Mouse (Mus musculus) cerebellum, postnatal 14 days (tissue): ENCODE data around the gene En1.

Source experiments
- DNase-seq, 2 experiments: peaks; one replicate each; pipeline ENCODE4 v3.0.0; 2021; ENCODE audit warnings: mixed read lengths in 2 of 2

En1 gene

DNA sequence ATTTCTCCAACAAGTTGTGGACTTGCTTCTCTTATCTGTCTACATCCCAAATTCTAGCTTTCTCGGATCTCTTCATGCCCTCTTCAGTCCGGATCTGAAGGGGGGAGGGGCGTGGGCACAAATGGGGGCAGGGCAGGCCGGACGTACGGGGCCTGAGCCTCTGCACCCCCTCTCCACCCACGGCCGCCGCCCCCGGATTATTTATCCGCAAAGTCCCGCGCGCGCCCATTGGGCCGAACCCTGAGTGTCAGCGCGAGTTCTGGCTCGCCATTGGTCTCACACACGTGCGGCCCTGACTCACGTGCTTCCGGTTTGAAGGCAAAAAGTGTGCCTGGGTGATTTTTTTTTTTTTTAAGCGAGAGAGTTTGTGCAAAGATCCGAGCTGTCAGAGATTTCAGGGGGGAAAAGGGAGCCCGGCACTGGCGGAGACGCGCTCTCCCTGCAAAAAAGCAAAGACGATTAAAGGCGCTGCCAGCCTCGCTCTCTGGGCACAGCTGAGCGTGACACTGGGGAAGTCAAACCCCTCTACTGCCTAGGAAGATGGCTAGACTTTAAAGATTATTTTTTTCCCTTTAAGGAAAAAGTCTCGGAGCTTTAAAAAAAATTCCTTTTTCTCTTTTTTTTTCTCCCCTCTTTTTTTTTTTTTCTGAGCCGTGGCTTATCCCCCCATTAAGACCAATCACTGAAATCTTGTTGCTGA lies at the start of gene En1:
TSS of gene En1 (plus strand) at position 388 of the 700 bp plus-strand sequence.
- peak; percentile 85 to 87 for DNase-seq

DNA sequence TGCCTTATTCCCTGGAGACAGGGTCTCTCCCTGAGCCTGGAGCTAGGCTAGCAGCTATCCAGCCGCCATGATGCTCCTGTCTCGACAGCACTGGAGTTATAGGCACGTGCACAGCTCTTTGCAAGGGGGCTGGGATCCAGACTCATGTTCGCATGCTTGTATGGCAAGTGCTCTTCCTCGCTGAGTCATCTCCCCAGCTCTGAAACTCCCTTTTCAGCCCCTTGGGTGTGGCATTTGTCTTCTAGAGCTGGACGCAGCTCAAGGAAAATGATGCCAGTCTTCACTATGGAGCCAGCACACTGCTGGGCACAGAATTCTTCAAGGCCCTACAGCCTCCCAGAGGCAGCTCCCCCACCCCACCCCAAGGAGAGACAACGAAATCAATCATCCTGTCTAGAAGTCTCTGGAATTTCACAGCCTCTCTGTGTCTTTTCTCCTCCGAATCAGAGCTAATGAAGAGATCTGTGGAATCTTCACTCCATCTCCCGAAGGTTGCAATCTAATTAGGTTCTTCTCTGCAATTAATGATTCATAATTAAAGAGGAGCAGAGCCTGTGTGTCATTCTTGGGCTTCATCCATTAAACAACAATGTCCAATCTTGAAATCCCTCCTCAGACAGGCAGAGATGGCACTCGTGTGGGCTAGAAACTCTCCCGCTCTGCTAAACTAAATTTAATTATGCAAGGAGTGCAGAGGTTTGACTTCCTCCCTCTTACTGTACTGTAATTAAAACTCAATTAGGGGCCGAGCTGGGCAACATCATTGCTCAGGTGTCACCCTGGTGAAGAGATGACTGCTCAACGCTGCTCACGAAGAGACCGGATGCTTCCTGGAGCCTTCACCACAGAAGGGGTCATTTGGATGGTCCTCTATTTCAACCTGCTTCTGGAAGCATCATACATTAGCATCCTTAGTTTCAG lies 45.0 kb upstream of the En1 start:
- no peak for DNase-seq

DNA sequence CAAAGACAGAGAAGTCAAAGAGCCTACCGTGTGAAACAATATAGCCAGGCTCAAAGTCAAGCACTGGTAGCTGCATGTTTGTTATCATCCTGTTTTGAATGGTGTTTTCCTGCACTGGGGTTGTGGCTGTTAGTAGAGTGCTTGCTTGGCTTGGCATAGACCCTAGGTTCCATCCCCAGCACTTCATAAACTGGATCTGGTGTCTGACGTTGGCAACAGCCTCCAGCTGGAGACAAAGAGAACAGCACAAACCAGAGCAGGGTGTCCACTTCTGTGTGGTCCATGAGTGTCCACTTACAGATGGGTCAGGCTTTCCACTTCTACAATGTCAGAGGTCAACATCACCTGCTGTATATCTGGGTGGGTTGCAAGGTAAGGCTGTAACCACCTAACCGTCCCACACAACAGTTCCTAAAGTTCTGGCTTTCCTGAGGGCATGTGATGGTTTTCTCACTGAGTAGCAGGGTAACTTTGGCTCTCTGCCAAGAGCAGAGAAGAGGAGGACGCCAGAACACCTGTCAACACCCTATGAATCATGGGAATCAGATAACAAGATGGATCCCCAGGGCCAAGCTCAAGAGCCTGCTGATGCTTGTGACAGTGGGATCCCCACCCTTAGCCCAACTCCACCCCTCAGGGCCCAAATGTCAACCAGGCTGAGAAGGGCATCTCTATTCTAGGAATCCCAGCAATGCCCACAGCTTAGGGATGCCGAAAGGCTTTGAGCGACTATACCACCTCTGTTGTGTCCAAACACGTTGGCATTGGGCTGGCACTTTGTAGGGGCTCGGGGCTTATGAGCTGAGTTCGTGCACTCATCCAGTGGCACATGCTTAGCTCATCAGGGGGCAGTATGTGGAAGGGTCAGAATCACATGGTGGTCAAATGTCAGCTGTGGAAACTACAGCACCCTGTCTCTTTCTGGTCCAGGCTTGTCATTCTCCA lies 43.6 kb upstream of the En1 start:
- DNase-seq: no peak

DNA sequence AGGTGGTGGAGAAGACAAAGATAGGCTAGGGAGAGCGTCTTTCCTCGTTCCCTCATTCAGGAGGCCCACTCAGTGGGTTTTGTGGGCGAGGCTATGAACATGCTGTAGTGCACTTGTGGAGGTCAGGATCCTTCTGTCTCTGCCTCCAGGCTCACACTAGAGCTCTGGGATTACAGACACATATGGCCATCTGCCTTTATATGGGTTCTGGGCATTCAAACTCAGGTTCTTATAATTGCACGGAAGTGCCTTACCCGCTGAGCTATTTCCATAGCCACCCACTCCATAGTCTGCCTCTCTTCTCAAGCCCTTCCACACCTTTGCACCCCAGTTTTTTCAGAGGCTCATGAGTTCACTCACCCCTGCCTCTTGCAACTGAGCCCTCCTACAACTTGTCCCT lies 42.3 kb upstream of the En1 start:
- no peak for DNase-seq

DNA sequence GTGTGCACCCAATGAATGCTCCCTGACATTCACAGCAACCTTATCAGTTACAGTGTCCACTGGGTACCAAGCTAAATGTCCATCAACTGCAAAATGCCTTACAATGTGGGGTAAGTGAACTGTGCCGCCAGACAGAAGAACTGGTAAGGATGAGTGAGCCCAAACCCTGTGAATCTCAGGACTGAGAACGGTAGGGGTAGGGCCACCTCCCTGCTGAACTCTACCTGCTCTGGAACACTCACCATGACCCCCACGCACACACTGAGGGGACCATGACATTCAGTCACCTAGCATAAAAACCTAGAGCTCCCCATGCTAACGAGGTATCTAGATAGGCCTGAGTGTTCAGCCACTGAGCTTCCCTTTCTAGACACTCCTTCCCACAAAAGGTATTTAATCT lies 20.9 kb upstream of the En1 start:
- DNase-seq: no peak

DNA sequence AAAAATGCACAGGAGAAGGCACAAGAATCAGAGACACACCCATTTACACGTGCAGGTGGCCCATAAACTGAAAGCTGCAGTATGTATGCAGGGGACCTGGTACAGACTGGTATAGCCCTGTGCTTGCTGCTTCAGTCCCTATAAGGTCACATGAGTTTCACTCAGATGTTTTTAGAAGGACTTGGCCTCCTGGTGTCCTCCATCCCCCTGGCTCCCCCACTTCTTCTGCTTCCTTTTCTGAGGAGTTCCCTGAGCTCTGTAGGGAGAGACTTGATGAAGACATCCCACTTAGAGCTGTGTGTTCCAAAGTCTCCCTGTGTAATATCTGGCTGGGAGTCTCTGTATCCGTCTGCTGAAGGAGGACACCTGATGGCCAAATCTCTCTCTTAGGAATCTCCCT lies 16.7 kb upstream of the En1 start:
- DNase-seq: no peak

DNA sequence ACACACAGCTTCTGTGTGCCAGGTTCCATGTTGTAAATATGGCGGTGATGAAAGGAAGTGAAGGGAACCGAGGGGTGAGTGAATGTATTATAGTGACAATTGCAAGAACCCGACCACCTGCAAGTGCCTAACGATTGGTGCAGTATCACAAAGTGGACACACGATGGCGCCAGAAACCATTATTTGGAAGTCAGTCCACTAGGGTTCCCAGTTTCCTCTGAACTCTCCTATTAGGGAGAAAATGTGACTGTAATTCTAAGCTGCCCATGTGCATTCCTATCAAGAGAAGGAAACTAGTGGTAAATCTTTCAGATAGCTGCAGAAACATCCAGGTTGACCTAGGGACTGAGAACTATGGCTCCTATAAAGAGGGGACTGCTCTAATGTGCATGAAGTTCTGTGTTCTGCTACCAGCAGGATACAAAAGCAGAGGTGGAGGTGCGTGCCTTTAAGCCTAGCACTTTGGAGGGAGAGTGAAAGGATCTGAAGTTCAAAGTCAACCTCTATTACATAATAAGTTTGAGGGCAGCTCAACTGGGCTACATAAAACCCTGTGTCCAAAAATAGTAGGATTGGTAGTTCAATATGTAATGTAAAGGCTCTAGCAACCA lies 15.6 kb upstream of the En1 start:
- DNase-seq: peak; percentile 86 to 90

DNA sequence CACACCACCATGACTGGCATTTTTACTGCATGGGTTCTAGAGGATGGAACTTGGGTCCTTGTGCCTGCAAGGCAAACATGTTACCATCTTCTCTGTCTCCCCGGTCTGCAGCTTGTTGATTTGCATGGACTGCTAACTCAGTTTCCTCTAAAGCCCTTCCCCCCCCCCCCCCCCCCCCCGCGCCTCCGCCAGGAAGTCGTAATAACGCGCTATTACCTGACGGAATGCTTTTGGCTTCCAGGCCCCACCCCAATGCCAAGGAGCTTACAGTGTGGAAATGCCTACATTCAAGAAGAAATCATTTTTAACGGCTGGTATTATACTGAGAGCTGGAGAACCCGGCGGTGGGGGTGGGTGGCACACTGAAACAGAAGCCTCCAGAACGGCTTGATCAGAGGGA lies 14.8 kb upstream of the En1 start:
- DNase-seq: no peak

DNA sequence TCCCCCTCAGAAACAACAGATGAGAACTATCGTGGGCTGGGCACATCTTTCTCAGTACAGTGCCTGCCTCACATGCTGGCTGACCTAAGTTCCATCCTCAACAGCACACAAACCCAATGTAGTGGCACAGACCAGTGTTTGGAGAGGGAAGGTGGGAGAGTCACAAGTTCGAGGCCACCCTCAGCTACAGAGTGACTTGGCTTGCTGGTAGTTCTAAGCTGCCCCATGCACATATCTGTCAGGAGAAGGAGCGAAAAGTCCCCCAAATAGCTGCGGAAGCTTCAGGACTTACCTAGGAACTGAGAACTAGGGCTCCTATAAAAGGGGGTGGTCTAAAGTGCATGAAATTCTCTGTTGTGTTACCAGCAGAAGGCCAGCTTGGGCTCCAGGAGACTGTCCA lies 14.3 kb upstream of the En1 start:
- DNase-seq: no peak

DNA sequence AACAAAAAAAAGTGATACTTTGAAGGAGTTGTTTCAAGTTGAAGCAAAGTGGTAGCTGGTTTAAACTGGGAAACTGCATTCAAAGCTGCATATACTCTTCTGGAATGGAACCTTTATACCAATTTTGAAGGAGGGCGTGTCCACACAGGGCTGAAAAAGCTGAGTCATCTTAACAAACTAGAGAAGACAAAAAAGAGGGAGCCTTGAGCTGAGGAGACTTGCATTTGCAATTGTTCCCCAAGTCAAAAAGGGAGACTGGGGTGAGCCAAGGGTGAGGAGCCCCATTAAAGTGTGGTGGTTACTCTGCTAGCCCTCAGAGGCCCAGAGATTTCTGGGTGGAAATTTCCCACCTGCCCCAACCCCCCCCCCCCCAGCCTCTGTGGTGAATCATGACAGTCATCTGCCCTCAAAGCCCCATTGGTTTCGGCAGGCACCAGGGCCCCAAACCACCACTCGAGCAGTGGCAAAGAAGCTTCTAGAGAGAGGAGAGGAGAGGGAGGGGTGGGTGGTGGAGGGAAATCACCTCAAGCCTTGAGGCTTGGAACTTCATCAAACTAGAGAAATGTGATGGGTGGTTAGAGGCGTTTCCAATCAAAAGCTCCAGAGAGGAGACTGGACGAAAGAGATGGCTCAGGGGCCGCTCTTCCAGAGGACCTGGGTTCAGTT lies 13.7 kb upstream of the En1 start:
- DNase-seq: no peak

DNA sequence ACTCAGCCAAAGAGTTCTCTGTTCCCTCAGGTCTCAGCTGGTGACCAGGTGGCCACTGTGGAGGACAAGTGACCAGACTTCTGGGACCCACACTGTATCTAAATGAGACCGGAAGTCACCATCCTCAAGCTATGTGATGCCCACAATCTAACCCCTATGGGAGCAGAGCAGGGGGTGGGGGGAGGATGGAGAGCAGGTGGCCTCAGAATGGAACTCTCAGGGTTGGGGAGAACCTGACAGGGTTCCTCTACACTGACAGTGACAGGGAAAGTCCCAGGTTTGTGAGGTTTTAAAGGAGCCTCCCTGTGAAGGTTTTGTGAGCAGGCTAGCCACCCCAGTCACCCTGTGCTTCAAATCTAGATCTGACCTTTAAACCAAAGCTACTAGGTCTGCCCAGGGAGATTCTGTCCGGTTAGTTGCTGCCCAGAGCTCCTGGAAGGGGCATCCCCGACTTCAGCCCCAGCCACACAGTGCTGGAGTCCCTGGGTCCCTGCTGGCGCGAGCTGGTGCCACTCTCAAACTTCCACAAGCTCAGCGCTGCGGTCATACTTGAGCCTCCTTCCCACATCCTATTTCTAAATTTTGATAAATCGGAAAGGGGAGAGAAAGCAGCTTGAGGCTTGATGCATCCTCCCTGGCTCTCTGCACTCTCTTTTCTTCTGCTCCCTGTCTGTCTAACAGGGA lies 8.8 kb upstream of the En1 start:
- DNase-seq: peak in 1 of 2 experiments; percentile 0

DNA sequence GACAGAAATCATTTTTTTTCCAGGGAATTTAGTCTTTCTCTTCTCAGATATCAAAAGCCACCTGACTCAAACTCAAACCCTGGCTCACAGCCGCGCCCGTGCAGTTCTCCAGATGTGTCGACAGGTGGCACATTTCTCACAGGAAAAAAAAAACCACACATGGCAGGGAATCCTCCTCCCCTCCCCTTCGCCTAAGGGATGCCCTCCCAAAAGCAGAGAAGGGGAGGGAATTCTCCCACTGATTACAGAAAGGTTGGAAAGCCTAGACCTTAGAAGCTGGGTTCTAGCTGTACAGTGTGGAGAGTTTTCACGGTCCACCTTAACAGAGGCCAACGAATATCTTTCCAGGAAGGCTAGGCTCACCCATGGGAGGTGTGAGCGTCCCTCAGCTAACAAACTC lies 7.6 kb upstream of the En1 start:
- DNase-seq: peak; percentile 63 to 75

DNA sequence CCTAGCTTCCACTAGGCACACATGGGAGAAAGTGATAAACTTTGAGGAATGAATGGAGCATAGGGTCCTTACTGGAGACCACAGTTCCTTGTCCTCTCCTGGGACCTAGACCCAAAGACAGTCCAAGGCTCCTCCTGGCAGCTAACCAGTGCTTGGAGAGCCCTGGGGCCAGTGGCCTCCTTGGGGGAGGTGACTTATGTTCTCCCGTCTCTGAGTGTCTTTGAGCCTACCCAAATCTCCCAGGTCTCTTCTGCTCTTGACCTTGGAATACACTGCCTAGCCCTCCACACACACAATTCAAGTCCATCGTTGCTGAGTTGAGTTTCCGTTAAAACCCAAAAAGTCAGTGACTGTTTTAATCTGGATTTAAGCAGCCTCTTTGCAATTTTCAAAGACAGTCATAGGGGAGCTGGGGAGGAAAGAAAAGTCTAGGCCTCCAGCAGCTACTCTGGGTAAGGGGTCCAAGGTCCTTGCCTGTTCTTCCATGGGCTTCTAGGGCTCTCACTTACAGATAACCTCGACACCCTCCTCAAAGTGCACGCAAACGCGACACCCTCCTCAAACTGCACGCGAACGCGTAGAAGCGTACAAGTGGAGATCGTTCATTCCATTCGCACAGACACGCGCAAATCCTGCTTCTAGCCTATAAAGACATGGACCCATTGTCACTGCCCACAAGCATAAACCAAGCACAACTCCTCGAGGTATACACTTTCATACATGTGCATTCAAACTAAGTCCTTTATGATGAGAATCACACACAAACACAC lies 6.6 kb upstream of the En1 start:
- DNase-seq: no peak

DNA sequence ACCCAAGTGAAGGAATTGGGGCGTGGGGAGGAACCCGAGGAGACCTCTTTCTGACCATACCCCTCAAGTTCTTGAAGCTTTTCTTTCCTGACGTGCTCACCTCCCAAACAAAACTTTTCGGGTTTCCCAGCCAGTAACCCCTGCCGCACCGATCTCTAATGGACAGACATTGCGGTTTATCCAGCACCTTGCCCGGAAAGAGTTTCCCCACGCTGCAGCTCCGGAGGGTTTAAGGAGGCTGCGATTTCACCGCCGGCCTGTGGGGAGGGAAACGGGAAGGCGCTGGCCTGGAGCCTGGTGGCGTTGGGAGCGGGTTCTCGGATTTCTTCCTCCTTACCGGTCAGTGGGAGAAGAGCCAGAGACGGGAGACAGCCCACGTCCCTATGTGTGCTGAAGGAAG lies 5.9 kb upstream of the En1 start:
- peak; percentile 44 to 70 for DNase-seq

DNA sequence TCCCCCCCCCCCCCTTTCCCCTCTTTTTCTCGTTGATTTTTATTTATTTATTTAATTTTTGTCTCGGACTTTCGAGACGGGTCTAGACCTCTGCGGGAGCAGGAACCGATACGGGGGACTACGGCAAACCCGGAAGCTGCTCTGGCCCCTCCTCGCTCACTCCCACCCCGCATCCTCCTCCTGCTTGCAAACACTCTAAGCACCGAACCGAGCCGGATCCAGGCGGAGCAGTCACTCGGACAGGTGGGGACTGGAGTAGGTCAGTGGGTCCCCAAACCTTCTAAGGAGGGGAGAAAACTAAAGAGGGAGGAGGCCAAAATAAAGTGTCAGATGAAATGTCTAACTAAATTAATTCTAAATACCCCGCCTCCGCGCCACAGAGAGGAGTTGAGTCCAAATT lies 5.4 kb upstream of the En1 start:
- DNase-seq: peak; percentile 46

DNA sequence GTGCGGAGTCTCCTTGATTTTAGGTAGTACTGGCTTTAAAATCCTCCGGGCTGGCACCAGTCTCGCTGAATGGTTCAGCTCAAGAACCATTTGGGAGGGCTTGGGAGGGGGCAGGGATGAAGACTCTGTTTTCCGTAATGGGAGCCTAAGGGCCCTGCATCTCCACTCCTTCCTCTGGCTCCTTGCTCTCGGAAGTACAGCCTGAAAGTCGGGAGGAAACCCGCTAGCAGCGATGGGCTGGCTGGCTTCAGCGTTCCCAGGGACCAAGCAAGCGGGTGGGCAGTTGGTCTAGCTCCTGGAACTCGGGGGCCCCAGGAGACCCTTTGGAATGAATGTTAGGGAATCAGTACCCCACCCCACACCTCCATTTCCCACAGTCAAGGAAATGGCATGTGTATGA lies 4.9 kb upstream of the En1 start:
- peak in 1 of 2 experiments; percentile 20 for DNase-seq

DNA sequence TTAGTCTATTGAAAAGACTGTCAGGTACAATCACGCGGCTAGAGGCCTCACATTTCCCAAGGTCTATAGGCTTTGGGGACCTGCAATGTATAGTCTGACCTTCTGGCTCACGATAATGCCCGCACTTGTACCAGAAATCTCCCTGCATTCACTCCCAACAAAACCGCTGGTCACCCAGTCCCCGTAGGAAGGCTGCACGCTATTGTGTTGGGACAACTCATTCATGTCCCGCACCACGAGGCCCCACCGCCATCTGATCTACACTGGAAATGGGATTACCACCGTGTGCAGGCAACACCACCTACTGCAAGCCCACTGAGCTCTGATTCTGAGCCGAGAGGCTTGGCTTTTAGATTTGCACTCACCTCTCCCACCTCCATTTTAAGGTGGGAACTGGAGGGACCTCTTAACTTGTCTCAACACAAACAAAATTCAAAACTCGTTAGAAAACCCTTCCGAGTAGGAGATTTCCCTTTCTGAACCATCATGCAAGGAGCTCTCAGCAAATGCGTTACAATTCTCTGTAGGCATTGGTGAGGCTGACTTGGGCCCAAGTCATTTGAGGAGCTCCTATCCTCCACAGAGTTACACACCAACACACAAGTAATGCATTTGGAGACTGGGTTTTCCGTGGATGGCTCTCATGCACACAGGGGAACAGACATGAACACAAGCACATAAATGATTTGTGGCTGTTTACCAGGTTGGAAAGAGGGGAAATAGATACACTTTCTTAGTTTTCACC lies 3.9 kb upstream of the En1 start:
- DNase-seq: no peak

DNA sequence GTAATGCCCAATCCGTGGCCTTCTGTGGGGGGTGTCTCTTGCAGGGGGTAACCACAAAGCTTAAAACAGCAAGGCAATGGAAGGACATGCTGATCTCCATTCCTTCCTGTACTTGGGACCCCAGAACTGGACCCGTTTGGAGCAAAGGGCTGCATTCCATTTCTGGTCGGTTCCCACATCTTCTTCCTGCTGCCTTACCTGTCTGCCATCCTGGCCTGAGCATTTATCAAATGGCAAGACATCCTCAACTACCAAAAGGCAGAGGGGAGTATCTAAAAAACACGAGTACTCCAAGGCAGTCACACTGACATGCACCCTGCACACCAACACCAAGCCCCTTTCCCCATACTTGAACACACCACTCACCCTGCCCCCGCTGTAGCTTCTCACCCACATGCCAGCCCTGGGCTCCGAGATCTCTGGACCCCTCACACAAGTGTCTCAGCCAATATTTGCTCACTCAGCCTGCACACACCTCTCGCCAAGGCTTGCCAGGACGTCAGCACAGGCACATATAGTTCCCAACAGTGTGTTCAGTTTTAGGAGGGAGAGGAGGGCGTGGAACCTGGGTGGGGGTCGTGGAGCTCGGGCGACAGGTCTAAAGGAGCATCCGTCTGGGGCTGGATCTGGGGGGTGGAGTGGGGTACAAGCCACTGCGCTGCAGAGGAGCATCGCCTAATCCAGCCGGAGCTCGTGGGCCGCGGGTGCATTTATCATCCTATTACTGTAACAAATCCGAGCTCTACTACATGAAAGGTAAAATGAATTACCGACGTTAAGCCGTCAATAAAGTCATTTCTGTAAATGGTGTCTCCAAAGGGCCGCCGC lies 2.7 kb upstream of the En1 start:
- DNase-seq: peak in 1 of 2 experiments; percentile 27

DNA sequence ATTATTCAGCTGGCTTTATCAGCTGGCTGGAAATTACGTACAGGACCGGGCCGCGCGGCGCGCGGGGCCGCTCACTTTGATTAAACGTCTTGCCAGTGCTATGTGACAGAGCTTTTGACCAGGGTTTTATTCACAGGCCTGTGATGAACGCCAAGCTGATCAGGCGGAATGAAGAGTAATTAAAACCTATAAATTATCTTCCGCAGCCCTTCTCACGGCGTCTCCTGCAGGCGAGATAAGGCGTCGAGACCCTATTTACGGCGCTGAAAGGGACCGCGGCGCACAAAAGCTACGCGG lies 2.1 kb upstream of the En1 start:
- DNase-seq: peak; percentile 36 to 50
